Mouse (Mus musculus): ENCODE measurements around the gene Atg10. TPM values are rescaled to one million over a fixed set of nuclear protein-coding genes. Genes with fewer than 3 reads are reported as not detected.

The Atg10 gene
- total and polyA plus RNA-seq, 2 experiments from 2014 or later, result 6.7 to 41.8 TPM

DNA sequence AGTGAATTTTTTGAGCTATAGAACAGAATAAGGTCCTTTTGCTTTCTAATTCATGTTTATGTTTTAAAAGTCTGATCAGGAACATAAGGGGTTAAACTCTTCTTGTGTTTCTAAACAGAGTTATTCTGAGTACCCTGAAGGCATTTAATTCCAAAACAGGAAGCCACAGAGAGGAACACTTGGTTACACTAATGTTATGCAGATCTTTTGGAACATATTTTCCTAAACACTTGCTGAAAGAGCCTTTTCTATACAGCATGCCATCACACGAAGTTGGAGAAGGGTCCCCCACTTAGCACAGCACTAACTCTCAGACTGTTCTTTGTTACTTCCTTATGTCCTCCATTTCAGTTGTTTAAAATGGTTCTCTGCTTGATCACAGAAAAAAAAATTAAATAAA, 130.2 kb downstream of the Atg10 start:
- Histone ChIP-seq H3K27ac (ENCODE audit: low read depth) (no peak overlapping the region), H3K4me2 (ENCODE audit: low read depth, low read length) (no peak overlapping the region), H3K4me1 (ENCODE audit: control insufficient read depth, insufficient read depth) (no peaks in the 10 kb centered on the region), H3K4me3 (ENCODE audit: low read depth, low read length) (no peak overlapping the region), H3K9me3 (replicated peaks; ENCODE audit: control insufficient read depth, low read length) (no peaks in the 10 kb centered on the region), H3K36me3 (replicated peaks; ENCODE audit: control insufficient read depth, insufficient read depth, low read length) (no peaks in the 10 kb centered on the region), H3K27me3 (ENCODE audit: control insufficient read depth, insufficient read depth, low read length) (no peaks in the 10 kb centered on the region), H3K9ac (replicated peaks; ENCODE audit: low read depth, low read length) (no peak overlapping the region)
- WGBS, result 18% methylated on average over 1 of the region's 1 CpGs
- ATAC-seq (ENCODE audit: insufficient read depth, low read depth) (peak; percentile 47), DNase-seq (ENCODE audit: low spot score) (peak; percentile 31)
- no peak for TF ChIP-seq CTCF (IDR thresholded peaks at IDR 0.05; ENCODE audit: low read depth)
- no peak for TF ChIP-seq EP300 (IDR thresholded peaks at IDR 0.05; ENCODE audit: low read depth)

DNA sequence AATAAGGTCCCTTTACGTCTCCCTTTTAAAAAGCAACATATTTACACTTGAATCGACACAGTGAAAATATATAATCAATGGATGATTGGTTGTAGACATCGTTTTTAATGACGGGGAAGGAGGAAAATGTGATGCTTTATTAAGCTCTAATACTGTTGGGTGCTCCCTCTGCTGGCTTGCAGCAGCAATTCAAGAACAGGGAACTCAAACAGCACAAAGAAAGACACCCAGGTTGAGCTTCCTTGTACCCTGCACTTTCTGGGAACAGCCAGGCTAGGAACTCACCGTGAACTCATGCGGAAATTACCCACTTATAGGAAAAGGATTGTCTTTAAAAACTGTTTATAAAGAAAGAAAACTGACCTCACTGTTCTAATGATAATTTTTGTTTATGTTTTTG, 130.6 kb downstream of the Atg10 start:
- Histone ChIP-seq H3K27me3 (ENCODE audit: control insufficient read depth, insufficient read depth, low read length) (no peaks in the 10 kb centered on the region), H3K36me3 (replicated peaks; ENCODE audit: control insufficient read depth, insufficient read depth, low read length) (no peaks in the 10 kb centered on the region), H3K4me1 (ENCODE audit: control insufficient read depth, insufficient read depth) (no peaks in the 10 kb centered on the region), H3K9me3 (replicated peaks; ENCODE audit: control insufficient read depth, low read length) (no peaks in the 10 kb centered on the region), H3K9ac (replicated peaks; ENCODE audit: low read depth, low read length) (no peak overlapping the region), H3K4me3 (ENCODE audit: low read depth, low read length) (no peak overlapping the region), H3K27ac (ENCODE audit: low read depth) (no peak overlapping the region), H3K4me2 (ENCODE audit: low read depth, low read length) (no peak overlapping the region)
- TF ChIP-seq CTCF (IDR thresholded peaks at IDR 0.05; ENCODE audit: low read depth) (peak; percentile 72), EP300 (IDR thresholded peaks at IDR 0.05; ENCODE audit: low read depth) (no peak)
- WGBS, result 22% methylated on average over 6 of the region's 6 CpGs
- ATAC-seq (ENCODE audit: insufficient read depth, low read depth), result peak; percentile 63; the same call in 1 of the 2 replicates
- DNase-seq (ENCODE audit: low spot score), result peak; percentile 67

DNA sequence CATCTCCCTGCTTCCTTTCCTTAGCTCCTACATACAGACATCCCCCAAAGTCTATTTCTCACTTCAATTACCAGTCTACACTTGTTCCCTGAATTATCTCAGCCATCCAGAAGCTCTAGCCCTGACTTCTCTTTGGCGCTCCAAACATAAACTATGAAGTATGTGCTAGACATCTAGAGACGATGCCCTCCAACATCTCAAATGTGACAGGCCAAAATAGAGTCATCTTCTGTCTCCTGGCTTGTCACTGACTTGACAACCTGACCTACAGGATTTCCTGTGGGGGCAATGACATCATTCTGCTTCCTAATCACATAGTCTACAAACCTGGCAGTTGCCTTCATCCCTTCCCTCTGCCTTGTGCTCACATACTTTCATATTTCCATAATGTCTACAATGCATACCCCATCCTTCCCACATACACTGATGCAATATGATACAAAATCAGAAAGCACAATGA, 132.0 kb downstream of the Atg10 start:
- H3K9ac ChIP-seq (replicated peaks; ENCODE audit: low read depth, low read length), result no peak overlapping the region
- no peak overlapping the region for H3K4me3 ChIP-seq (ENCODE audit: low read depth, low read length)
- ATAC-seq (ENCODE audit: insufficient read depth, low read depth), result no peak
- H3K36me3 ChIP-seq (replicated peaks; ENCODE audit: control insufficient read depth, insufficient read depth, low read length), result no peaks in the 10 kb centered on the region
- H3K4me2 ChIP-seq (ENCODE audit: low read depth, low read length), result no peak overlapping the region
- no peaks in the 10 kb centered on the region for H3K27me3 ChIP-seq (ENCODE audit: control insufficient read depth, insufficient read depth, low read length)
- 64% methylated on average over 2 of the region's 2 CpGs for WGBS
- no peaks in the 10 kb centered on the region for H3K9me3 ChIP-seq (replicated peaks; ENCODE audit: control insufficient read depth, low read length)
- H3K4me1 ChIP-seq (ENCODE audit: control insufficient read depth, insufficient read depth), result no peaks in the 10 kb centered on the region
- no peak for TF ChIP-seq CTCF (IDR thresholded peaks at IDR 0.05; ENCODE audit: low read depth)
- no peak for TF ChIP-seq EP300 (IDR thresholded peaks at IDR 0.05; ENCODE audit: low read depth)
- DNase-seq (ENCODE audit: low spot score), result no peak
- no peak overlapping the region for H3K27ac ChIP-seq (ENCODE audit: low read depth)

DNA sequence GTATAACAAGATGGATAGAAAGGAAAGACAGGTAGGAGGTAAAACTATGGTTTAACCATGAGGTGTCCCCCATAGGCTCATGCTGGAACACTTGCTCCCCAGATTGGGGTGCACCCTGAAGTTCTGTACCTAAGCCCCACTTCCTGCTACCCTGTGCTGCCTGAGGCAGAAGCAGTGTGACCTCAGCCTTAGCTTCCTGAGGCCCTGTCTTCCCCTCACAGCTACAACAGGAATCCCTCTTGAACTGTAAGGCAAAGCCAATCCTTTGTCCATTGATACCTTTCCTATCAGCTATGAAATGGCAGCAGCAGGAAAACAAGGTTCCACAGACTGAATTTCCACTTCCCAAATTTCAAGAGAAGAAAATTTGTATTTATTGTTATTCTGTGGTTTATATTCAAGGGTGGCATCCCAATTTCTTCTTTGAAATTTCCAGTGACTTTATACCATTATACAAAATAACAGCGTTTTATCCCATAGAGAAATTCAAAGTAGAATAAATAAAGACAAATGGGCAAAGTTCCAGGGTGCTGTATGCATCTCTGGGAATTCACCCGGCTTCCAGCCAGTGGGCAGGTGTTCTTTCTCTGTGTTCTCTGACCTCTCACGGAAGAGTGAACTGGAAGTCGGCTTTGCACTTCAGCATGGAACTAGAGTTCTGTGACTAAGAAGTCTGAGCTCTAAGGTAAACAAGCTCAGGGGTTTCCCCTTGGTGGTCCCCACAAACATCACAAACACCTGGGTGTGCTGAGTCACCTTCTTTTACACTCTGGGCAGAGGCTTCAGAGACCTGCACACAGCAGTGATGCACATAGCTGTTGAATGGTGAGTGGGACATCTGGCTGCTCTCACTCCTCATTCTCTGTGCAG, 132.7 kb downstream of the Atg10 start:
- H3K4me1 ChIP-seq (ENCODE audit: control insufficient read depth, insufficient read depth), result no peaks in the 10 kb centered on the region
- no peak overlapping the region for H3K9ac ChIP-seq (replicated peaks; ENCODE audit: low read depth, low read length)
- DNase-seq (ENCODE audit: low spot score) (no peak), ATAC-seq (ENCODE audit: insufficient read depth, low read depth) (no peak)
- no peaks in the 10 kb centered on the region for H3K9me3 ChIP-seq (replicated peaks; ENCODE audit: control insufficient read depth, low read length)
- TF ChIP-seq CTCF (IDR thresholded peaks at IDR 0.05; ENCODE audit: low read depth), result no peak
- TF ChIP-seq EP300 (IDR thresholded peaks at IDR 0.05; ENCODE audit: low read depth), result no peak
- no peaks in the 10 kb centered on the region for H3K27me3 ChIP-seq (ENCODE audit: control insufficient read depth, insufficient read depth, low read length)
- no peak overlapping the region for H3K27ac ChIP-seq (ENCODE audit: low read depth)
- H3K36me3 ChIP-seq (replicated peaks; ENCODE audit: control insufficient read depth, insufficient read depth, low read length), result no peaks in the 10 kb centered on the region
- no peak overlapping the region for H3K4me2 ChIP-seq (ENCODE audit: low read depth, low read length)
- 69% methylated on average over 4 of the region's 4 CpGs for WGBS
- H3K4me3 ChIP-seq (ENCODE audit: low read depth, low read length), result no peak overlapping the region

DNA sequence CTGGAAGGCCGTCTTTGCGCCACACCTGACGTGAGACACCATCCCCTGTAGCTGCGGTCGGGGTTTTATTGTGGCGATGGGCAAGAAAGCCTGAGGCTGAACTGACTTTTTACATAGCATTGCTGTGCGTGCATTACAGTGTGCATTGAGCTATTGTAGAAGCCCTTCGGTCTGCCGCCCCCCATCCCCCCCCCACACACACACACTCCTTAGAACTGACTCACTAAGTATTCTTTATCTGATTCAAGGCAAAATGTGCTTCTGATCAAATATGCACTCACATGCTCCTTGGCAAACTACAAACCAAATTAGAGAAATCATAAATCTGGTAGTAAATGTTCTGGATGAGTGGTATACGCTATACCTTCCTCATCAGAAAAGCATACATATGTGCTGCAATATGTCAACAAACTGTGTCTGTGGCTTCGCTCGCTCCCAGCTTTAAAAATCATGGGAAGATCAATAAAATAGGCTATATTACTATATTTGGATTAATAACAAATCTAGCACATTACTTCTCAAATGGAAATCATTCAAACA, 137.3 kb downstream of the Atg10 start:
- no peaks in the 10 kb centered on the region for H3K4me1 ChIP-seq (ENCODE audit: control insufficient read depth, insufficient read depth)
- no peak overlapping the region for H3K4me3 ChIP-seq (ENCODE audit: low read depth, low read length)
- H3K27me3 ChIP-seq (ENCODE audit: control insufficient read depth, insufficient read depth, low read length), result no peaks in the 10 kb centered on the region
- no peak overlapping the region for H3K4me2 ChIP-seq (ENCODE audit: low read depth, low read length)
- no peak overlapping the region for H3K27ac ChIP-seq (ENCODE audit: low read depth)
- H3K36me3 ChIP-seq (replicated peaks; ENCODE audit: control insufficient read depth, insufficient read depth, low read length), result no peaks in the 10 kb centered on the region
- WGBS, result 92% methylated on average over 12 of the region's 12 CpGs
- no peak overlapping the region for H3K9ac ChIP-seq (replicated peaks; ENCODE audit: low read depth, low read length)
- TF ChIP-seq CTCF (IDR thresholded peaks at IDR 0.05; ENCODE audit: low read depth), result no peak
- TF ChIP-seq EP300 (IDR thresholded peaks at IDR 0.05; ENCODE audit: low read depth), result no peak
- no peaks in the 10 kb centered on the region for H3K9me3 ChIP-seq (replicated peaks; ENCODE audit: control insufficient read depth, low read length)
- no peak for ATAC-seq (ENCODE audit: insufficient read depth, low read depth)
- DNase-seq (ENCODE audit: low spot score), result no peak

Measured in heart, postnatal 0 days (tissue).